Mouse (Mus musculus) regulatory T cell (primary cell): ENCODE data around the gene Spsb1.

Experiments used
- in situ Hi-C: fragments of 300-600 bp; cut with MboI, MseI; formaldehyde crosslinking; loops from one replicate; pipeline ENCODE4 v1.15.1; 2025; ENCODE audit warnings: high pct_unique_total_duplicates

The Spsb1 gene

GRCm38 (mm10) chr4:149888736-149889470 lies 65.9 kb downstream of the Spsb1 start:
- in situ Hi-C loops = no loop called here

GRCm38 (mm10) chr4:149888156-149888555 lies 66.7 kb downstream of the Spsb1 start:
- in situ Hi-C loops = no loop called here

GRCm38 (mm10) chr4:149886298-149887271 lies 68.3 kb downstream of the Spsb1 start:
- in situ Hi-C loops = no loop called here

DNA sequence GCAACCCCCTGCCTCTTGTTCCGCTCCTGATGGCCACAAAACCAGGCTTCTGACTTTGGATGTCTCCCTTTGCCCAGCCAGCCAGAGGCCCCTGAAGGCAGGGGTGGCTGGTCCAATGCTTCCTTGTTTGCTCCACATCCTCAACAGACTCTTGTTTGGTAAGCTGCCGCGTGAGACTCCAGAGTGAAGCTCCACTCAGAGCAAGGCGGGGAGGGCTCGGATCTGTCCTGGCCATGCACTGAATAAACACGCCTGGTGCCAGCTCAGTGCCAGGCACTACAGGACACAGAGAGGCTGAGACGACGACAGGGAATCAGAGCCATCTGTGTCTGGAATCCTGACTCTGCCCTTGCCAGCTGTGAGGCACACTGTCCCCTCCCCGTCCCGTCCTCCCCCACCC lies 70.9 kb downstream of the Spsb1 start:
- in situ Hi-C loops = no loop called here

GRCm38 (mm10) chr4:149882139-149882916 lies 72.5 kb downstream of the Spsb1 start:
- in situ Hi-C loops = no loop called here

GRCm38 (mm10) chr4:149880908-149881307 lies 73.9 kb downstream of the Spsb1 start:
- in situ Hi-C loops = no loop called here

- in situ Hi-C loops = no loop called here
Measured at GRCm38 (mm10) chr4:149879980-149880379, 74.9 kb downstream of the Spsb1 start.

- in situ Hi-C loops = no loop called here
Measured at GRCm38 (mm10) chr4:149878021-149878449, 76.8 kb downstream of the Spsb1 start.

GRCm38 (mm10) chr4:149877202-149877601 lies 77.6 kb downstream of the Spsb1 start:
- in situ Hi-C loops = no loop called here

DNA sequence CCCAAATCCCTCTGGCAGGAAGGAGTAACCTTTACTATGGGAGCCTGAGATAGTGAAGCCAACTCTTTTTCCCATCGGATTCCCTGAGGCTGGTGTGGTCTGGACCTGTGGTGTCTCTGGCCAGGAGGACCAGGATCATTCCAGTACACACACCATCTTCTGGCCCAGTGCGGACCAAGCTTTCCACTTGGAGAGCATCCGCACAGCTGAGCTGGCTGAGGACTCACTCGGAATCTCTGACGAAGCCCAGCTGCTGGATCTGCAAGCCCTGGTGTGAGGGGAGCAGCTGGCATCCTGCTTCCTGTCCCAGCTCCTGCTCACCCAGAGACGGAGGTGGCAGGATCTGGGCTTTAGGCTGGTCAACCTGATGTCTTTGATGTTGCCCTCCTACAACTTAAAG lies 78.1 kb downstream of the Spsb1 start:
- in situ Hi-C loops = no loop called here

DNA sequence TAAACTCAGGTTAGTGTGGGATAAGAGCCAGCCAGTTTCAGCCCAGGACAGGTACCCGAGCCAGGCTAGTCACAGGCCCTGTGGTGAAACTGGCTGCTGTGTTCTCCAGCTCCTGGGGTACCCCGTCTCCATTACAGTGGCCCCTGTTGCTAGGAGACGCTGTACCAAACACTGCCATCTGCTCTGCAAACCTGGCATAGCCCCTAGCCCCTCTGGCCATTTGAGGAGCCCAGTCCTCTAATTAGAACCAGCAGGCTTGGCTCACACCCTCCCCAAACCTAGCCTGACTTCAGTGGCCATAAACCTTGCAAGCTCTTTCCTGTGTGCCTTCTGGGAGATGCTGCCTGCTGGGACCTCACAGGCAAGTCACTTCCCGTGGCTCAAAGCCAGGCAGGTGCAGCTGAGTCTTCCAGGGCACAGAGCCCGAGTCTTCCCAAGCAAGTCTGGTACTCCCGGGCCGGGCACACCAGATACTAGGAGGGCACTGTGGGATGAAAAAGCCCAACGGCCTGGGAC lies 78.8 kb downstream of the Spsb1 start:
- in situ Hi-C loops = no loop called here

- in situ Hi-C loops = no loop called here
Measured at GRCm38 (mm10) chr4:149875296-149875695, 79.5 kb downstream of the Spsb1 start.

GRCm38 (mm10) chr4:149872236-149872635 lies 82.6 kb downstream of the Spsb1 start:
- in situ Hi-C loops = no loop called here

GRCm38 (mm10) chr4:149871582-149871981 lies 83.3 kb downstream of the Spsb1 start:
- in situ Hi-C loops = no loop called here

DNA sequence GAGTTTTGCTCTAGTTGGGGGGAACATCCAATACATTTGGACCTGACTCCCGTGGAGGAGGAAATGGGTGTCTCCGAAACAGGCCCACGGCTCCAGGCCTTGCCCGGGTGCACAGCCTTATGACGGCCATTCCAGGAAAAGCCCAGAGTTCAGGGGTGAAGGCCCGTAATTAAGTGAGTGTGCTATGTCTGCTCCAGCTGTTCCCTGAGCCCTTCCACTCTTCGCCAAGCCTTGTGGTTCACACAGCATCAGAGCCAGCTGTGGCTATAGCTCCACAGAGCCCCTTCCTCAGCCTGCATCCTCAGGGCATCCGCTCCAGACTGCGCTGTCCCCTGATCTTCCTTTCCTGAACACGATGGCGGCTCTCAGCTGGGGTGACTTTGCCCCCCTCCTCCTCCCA lies 83.8 kb downstream of the Spsb1 start:
- in situ Hi-C loops = no loop called here

GRCm38 (mm10) chr4:149870412-149870811 lies 84.4 kb downstream of the Spsb1 start:
- in situ Hi-C loops = no loop called here

- in situ Hi-C loops = no loop called here
Measured at GRCm38 (mm10) chr4:149868725-149869124, 86.1 kb downstream of the Spsb1 start.

DNA sequence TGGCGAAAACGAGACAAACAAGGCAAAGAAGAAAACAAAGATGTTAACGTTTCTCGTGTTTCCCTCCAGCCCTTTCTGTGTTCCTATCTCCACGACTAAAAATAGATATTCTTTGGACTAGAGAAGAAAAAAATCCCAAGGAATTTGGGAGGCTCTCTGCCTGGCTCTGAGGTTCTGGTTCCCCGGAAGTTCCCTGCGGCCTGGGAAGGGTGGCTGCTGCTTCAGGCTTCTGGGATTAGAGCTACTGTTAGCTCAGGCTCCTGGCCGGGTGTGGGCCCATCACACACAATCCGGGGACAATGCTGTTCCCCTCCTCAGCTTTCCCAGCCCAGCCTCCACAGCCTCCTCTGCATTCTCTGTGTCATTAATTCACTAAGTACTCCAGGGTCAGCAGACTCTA lies 86.8 kb downstream of the Spsb1 start:
- in situ Hi-C loops = no loop called here

DNA sequence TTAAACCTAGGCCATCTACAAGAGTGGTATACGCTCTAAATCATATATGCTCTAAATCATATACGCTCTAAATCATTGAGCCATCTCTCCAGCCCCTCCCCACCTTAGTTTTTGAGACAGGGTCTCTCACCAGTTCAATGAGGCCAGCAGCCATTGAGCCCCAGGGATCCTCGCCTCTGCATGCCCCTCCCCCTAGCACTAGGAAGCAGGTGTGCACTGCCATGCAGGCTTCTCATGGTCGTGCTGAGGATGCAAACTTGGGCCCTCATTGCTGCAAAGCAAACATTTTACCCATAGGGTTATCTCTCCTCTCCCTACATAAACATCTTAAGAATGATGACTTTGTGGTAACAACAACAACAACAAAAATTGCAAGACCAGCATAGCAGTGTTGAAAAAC lies 87.5 kb downstream of the Spsb1 start:
- in situ Hi-C loops = no loop called here

DNA sequence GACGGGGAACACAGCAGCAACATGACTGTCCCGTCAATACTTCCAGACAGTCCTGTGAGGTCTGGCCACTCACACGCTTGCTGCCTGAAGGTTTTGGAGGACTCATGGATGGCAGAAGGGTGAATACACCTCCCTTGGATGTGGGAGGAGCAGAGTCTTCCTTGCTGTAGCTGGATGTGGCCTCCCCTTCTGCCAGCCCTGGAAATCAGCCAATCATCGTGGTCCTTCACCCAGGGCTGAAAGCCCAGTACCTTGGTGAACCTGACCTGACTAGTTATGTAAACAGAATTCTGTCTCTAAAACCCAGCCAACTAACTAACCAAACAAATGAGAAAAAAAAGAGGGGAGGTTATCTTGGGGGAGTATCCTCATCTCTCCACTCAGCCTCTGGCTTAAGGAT lies 90.4 kb downstream of the Spsb1 start:
- in situ Hi-C loops = no loop called here

- in situ Hi-C loops = no loop called here
Measured at GRCm38 (mm10) chr4:149863522-149863921, 91.3 kb downstream of the Spsb1 start.

DNA sequence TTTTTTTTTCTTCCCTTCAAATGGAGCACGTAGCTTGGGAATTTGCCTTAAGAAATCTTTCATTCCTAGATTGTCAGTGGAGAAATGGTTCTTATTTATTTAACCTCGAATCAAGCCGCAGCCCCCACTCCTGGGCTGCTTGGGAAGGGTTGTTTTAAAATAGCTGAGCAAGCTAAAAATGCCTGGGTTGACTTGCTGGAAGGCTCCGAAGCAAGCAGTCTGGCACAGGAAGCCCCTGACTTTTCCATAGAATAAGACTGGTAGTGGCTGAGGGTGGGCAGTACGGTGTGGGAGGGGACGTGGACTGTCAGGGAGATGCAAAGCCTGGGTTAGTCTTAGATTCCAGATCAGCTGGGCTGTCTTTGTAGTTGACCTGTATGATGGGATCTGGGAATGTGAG lies 94.5 kb downstream of the Spsb1 start:
- in situ Hi-C loops = no loop called here
